9 mouse cellular contexts compared by ENCODE assay signal in the genomic region with DNA sequence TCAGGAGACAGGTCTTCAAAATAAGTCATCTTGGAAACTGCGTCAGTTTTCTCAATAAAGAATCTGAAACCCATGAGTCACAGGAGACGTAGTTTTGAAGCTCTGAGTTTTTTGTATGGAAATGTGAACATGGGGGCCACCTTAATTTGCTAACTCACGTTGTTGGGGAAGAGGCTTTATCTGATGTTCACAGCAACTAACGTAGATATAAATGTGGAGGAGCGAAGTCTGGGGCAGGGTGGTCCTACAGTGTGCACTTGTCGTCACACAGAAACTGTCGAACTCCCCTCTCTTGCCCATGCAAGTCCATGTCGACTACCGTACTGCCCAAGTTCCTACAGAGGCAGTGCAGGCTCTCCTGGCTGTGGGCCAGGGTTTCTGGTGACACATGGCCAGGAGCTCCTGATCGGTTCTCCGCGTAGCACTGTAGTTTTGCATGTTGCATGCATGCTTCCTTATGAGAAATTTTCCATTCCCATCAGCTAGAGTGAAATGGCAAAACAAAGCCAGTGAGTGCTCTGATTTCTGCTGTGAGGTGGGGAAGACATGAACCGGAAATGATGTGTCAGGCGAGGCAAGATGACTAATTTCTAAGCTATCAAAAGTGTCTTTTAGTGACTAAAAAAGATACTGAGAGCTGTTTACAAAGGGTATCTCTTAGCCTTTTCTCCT.
DNase-seq lines count a peak whose midpoint lies in the region; ATAC-seq lines count a peak whose summit lies in the region.
"Had no signal": no experiment of that assay in that cellular context is flagged by ENCODE, and none has a peak within 500 bp of the region (broad histone marks: within the 10 kb centered on the region; RNA-seq: fewer than 3 reads in every experiment).

No protein-coding gene starts in this region.

- no peak overlapping the region for H3K27ac ChIP-seq in hindbrain, embryonic 16.5 days (ENCODE audit: low read depth, low read length)
- H3K27ac ChIP-seq: limb, embryonic 12.5 days had no signal

- no peak overlapping the region for H3K4me3 ChIP-seq in hindbrain, embryonic 16.5 days (ENCODE audit: low read length)
- H3K4me3 ChIP-seq: limb, embryonic 12.5 days had no signal

- DNase-seq in cerebellum, postnatal 25 days: peak; percentile 35 to 71
- no peak for DNase-seq in cerebellum, adult 11 months
- peak; percentile 69 for DNase-seq in urinary bladder, postnatal 14 days (ENCODE audit: low spot score)
- no peak for DNase-seq in urinary bladder, postnatal 4 days (ENCODE audit: low spot score in 2 of 2)
- DNase-seq in spleen, adult 18-20 months: no peak

- H3K27me3 ChIP-seq in hindbrain, embryonic 16.5 days (replicated peaks; ENCODE audit: control insufficient read depth, insufficient read depth, low read length): no peaks in the 10 kb centered on the region
- H3K27me3 ChIP-seq: limb, embryonic 12.5 days had no signal

- H3K4me1 ChIP-seq in hindbrain, embryonic 16.5 days (ENCODE audit: control insufficient read depth, insufficient read depth, low read depth, low read length): no peaks in the 10 kb centered on the region
- H3K4me1 ChIP-seq: limb, embryonic 12.5 days had no signal

- H3K9ac ChIP-seq in hindbrain, embryonic 16.5 days (ENCODE audit: low read depth, low read length): no peak overlapping the region
- H3K9ac ChIP-seq: limb, embryonic 12.5 days had no signal

- H3K9me3 ChIP-seq in hindbrain, embryonic 16.5 days (ENCODE audit: control insufficient read depth, low read length): no peaks in the 10 kb centered on the region
- H3K9me3 ChIP-seq: limb, embryonic 12.5 days had no signal

- peak; percentile 71 for ATAC-seq in hematopoietic stem cell, adult 5-6 weeks (replicated peaks in 1 of 2; ENCODE audit: insufficient read depth in 1 of 2, low FRiP score in 2 of 2, low TSS enrichment in 1 of 2, low read depth in 1 of 2, poor library complexity in 2 of 2, severe bottlenecking in 2 of 2)
- peak; percentile 80 for ATAC-seq in megakaryocyte-erythroid progenitor cell, adult 5-6 weeks (replicated peaks; ENCODE audit: low FRiP score, low TSS enrichment, poor library complexity, severe bottlenecking)
- ATAC-seq in hindbrain, embryonic 16.5 days: no peak

- H3K4me2 ChIP-seq in hindbrain, embryonic 16.5 days (ENCODE audit: low read length): no peak overlapping the region
- H3K4me2 ChIP-seq: limb, embryonic 12.5 days had no signal

- no peaks in the 10 kb centered on the region for H3K36me3 ChIP-seq in hindbrain, embryonic 16.5 days (ENCODE audit: control insufficient read depth, insufficient read depth, low read length)
- H3K36me3 ChIP-seq: limb, embryonic 12.5 days had no signal

- WGBS in hindbrain, embryonic 16.5 days: 85% methylated on average over 14 of the region's 14 CpGs

Comparison
In these comparisons a context has a peak if more than half of its experiments do, and no peak if none do; other contexts are left out.
1. DNase-seq: peak in cerebellum, postnatal 25 days (2 of 2) and urinary bladder, postnatal 14 days (single experiment); none in cerebellum, adult 11 months (single experiment), urinary bladder, postnatal 4 days (0 of 2) and spleen, adult 18-20 months (0 of 2).